Mouse (Mus musculus) kidney, embryonic 16.5 days (tissue): Measurements from ENCODE around the gene Adamts3. TPM values are rescaled to one million over a fixed set of nuclear protein-coding genes. Genes with fewer than 3 reads are reported as not detected.

Source experiments
- ATAC-seq: fragments of 200-750 bp; cut with Nextera tagmentation; 2 replicates; pipeline ENCODE4 v1.8.0; 2017; ENCODE audit warnings: moderate TSS enrichment; ENCODE audit not compliant: low FRiP score, low TSS enrichment
- H3K27ac ChIP-seq: fragments of 300-500 bp; sonication (generic); 2 replicates; pipeline ENCODE4 v1.5.1; 2014; ENCODE audit warnings: low read length
- H3K27me3 ChIP-seq: fragments of 300-500 bp; sonication (generic); 2 replicates; pipeline ENCODE4 v1.6.1; 2014; ENCODE audit warnings: low read length, control low read depth, mixed read lengths; ENCODE audit not compliant: insufficient read depth
- H3K36me3 ChIP-seq: fragments of 300-500 bp; sonication (generic); 2 replicates; pipeline ENCODE4 v1.6.1; 2014; ENCODE audit warnings: low read length, control low read depth, mixed read lengths; ENCODE audit not compliant: insufficient read depth
- H3K4me1 ChIP-seq: fragments of 300-500 bp; sonication (generic); 2 replicates; pipeline ENCODE4 v1.6.1; 2014; ENCODE audit warnings: low read length, control low read depth, mixed read lengths; ENCODE audit not compliant: insufficient read depth
- H3K4me2 ChIP-seq: fragments of 300-500 bp; sonication (generic); replicated peaks from 2 replicates; pipeline ENCODE4 v1.6.1; 2014; ENCODE audit warnings: low read depth, low read length
- H3K4me3 ChIP-seq: fragments of 300-500 bp; sonication (generic); 2 replicates; pipeline ENCODE4 v1.5.1; 2014; ENCODE audit warnings: mild to moderate bottlenecking, low read length
- H3K9ac ChIP-seq: fragments of 300-500 bp; sonication (generic); replicated peaks from 2 replicates; pipeline ENCODE4 v1.6.1; 2014; ENCODE audit warnings: low read length
- H3K9me3 ChIP-seq: fragments of 300-500 bp; sonication (generic); 2 replicates; pipeline ENCODE4 v1.6.1; 2016; ENCODE audit warnings: low read length, control low read depth
- WGBS: fragments of 180-500 bp; shearing (Covaris S2); extraction: QIAGEN DNeasy Blood & Tissue Kit; methylation state at CpG from one replicate; pipeline ENCODE4 v1.1.7; 2014; 5-methylcytosine and 5-hydroxymethylcytosine counted together
- polyA plus RNA-seq: library from polyadenylated mRNA; unstranded; fragments of >200 nt; fragmentation: Nextera tagmentation; extraction: Ambion mirVana; gene quantifications from 2 replicates; pipeline ENCODE4 v1.2.1, GENCODE M21; 2015

Gene Adamts3
- polyA plus RNA-seq, 1 experiment from 2014 or later = 1.7 TPM

DNA sequence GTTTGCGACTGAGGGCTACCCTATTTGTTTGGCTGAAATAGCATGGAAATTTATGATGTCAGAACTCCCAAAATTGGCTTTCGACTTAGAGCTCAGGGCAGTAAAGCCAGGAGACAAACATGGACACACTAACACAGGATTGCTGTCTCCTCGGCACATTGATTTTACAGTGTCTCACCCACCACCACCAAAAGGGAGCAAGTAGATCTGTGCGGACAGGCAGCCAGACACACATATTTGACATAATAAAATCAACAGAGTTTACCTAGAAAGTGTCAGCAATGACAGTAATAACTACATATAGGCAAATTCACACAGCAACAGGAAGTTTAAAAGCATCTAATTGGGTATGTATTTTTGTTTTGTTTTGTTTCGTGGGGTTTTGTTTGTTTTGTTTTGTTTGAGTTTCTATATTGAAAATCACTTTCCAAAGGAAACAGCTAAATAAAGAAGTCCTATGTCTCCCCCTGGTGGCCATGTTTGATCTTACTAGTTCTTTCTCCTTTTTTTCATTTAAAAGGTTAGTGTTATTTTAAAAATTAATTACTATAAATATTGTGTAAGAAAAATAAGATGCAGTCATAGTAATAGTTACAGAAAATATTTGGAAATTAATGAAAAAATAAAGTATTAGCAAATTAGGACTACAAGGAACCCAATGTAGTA is 203.1 kb downstream of the Adamts3 start:
- Histone ChIP-seq H3K27ac (no peak overlapping the region), H3K4me1 (no peaks in the 10 kb centered on the region), H3K27me3 (no peaks in the 10 kb centered on the region), H3K9me3 (no peaks in the 10 kb centered on the region), H3K4me2 (no peak overlapping the region), H3K9ac (no peak overlapping the region), H3K4me3 (no peak overlapping the region), H3K36me3 (no peaks in the 10 kb centered on the region)
- no peak for ATAC-seq
- WGBS = 42% methylated on average over 5 of the region's 5 CpGs

DNA sequence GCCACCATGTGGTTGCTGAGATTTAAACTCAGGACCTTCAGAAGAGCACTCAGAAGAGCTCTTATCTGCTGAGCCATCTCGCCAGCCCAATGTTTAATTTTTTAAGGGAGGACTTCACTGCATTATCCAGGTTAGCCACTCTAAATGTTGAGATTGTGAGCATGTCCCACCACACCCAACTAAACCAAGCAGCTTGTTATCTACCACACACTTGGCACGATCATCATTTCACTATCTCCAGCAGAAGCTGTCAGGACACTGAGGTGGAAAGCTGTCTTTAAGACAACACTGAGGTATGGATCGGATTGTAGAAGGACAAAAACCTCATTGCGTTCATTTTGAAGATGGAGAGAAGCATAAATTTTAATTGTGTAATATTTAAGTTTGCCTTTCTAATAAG is 205.0 kb downstream of the Adamts3 start:
- Histone ChIP-seq H3K4me2 (no peak overlapping the region), H3K27ac (no peak overlapping the region), H3K4me3 (no peak overlapping the region), H3K27me3 (no peaks in the 10 kb centered on the region), H3K9ac (no peak overlapping the region), H3K4me1 (no peaks in the 10 kb centered on the region), H3K9me3 (no peaks in the 10 kb centered on the region), H3K36me3 (no peaks in the 10 kb centered on the region)
- no peak for ATAC-seq
- WGBS = 87% methylated on average over 4 of the region's 4 CpGs

DNA sequence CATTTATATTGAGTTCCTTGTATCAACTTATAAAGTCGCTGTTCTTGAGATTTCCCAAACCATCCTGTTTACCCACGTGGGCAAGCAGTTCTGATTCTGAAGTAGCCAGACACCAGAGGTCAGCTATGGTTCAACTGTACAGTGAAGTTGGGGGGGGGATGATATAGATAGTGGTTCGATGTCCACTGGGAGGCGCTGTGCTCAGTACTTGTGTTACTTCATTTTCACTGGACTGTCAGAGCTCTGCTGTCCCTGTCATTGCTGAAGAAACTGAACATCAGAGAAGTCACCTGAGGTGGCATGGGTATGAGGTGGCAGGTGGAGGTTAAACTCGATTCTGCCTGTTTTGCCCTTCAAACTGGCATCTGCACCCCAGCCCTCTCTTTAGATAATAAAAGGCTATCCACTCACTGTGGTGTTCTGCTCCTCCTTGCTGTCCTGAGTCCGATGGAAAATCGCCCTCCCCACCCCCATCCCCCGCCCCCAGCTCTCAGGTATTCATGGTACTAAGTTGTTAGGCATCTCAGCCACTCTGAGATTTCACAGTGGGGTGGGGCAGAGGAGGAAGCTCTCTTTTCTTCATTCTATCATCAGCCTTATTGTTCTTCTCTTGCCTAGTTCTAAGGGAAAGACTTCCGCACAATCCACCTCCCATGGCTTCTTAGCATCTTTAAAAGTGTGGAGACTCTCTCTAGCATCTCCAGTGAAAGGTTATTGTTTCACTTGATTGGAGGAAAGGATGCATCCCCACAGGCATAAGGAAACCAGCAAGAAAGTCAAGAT is 208.9 kb downstream of the Adamts3 start:
- no peaks in the 10 kb centered on the region for H3K36me3 ChIP-seq
- H3K9me3 ChIP-seq = no peaks in the 10 kb centered on the region
- ATAC-seq = no peak
- H3K27ac ChIP-seq = no peak overlapping the region
- H3K9ac ChIP-seq = no peak overlapping the region
- WGBS = 81% methylated on average over 9 of the region's 9 CpGs
- no peaks in the 10 kb centered on the region for H3K4me1 ChIP-seq
- no peak overlapping the region for H3K4me2 ChIP-seq
- no peak overlapping the region for H3K4me3 ChIP-seq
- no peaks in the 10 kb centered on the region for H3K27me3 ChIP-seq

DNA sequence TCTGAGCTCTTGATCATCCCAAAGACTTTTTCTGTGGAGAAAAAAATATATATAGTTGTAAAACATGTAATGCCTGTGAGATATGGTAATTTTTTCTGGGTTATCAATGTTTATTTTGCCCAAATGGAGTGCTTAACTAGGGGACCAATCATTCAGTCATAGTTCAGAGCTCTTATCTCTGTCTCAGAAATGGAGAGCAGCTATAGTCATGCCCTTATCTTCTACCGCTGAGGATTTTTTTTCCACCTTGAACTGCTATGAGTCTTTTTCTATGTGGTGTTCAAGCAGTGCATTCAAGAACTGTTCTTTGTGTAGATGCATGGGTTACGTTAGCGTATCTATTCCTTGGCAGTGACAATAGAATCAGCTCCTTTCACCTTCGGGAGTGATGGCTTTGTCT is 210.2 kb downstream of the Adamts3 start:
- no peak overlapping the region for H3K27ac ChIP-seq
- no peak for ATAC-seq
- H3K4me2 ChIP-seq = no peak overlapping the region
- no peak overlapping the region for H3K4me3 ChIP-seq
- H3K9me3 ChIP-seq = no peaks in the 10 kb centered on the region
- H3K9ac ChIP-seq = no peak overlapping the region
- WGBS = 92% methylated on average over 4 of the region's 4 CpGs
- no peaks in the 10 kb centered on the region for H3K27me3 ChIP-seq
- H3K4me1 ChIP-seq = no peaks in the 10 kb centered on the region
- H3K36me3 ChIP-seq = no peaks in the 10 kb centered on the region

DNA sequence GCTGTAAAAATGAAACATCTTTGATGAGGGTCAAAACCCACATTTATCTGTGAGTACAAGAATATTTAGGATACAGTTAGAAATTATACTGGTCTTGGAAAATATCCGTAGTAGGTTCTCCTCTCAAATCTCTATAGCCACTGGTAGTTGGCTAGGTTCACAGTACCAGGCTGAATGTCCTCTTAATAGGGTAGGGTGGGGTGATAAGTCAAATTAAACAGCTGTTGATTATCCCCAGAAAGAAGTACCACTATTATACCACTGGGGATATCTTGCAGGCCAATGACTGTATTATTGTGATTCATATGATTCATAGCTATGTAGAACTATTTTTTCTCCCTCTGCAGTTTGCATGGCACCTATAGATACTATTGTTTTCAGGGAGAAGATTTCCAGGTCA is 228.8 kb downstream of the Adamts3 start:
- WGBS = 76% methylated on average over 1 of the region's 1 CpGs
- H3K27ac ChIP-seq = no peak overlapping the region
- ATAC-seq = no peak

DNA sequence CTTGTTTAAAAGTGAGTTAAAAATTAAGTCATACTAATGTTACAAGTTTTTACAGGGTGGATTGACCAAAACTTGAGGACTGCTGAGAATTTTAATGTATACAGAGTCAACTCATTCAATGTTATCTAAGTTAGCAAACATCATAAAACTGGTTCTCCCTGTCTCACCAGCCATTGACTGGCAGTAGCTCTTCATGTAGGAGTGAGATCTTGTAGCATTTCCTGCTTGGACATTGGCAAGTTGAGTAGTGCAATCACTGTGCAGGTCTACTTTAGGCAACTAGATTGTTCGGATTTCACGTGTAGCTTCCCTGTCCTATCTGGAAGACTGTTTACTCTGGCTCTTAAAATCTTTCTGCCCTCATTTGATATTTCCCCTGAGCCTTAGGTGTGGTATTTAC is 229.3 kb downstream of the Adamts3 start:
- Histone ChIP-seq H3K4me1 (no peaks in the 10 kb centered on the region), H3K27me3 (no peaks in the 10 kb centered on the region), H3K9ac (no peak overlapping the region), H3K27ac (no peak overlapping the region), H3K9me3 (no peaks in the 10 kb centered on the region), H3K36me3 (no peaks in the 10 kb centered on the region), H3K4me3 (no peak overlapping the region), H3K4me2 (no peak overlapping the region)
- no peak for ATAC-seq
- WGBS = 81% methylated on average over 2 of the region's 2 CpGs

More for the DNA sequence above, 228.8 kb downstream of the Adamts3 start:
- Histone ChIP-seq H3K4me3 (no peak overlapping the region), H3K36me3 (no peaks in the 10 kb centered on the region), H3K9me3 (no peaks in the 10 kb centered on the region), H3K27me3 (no peaks in the 10 kb centered on the region), H3K4me1 (no peaks in the 10 kb centered on the region), H3K9ac (no peak overlapping the region), H3K4me2 (no peak overlapping the region)

DNA sequence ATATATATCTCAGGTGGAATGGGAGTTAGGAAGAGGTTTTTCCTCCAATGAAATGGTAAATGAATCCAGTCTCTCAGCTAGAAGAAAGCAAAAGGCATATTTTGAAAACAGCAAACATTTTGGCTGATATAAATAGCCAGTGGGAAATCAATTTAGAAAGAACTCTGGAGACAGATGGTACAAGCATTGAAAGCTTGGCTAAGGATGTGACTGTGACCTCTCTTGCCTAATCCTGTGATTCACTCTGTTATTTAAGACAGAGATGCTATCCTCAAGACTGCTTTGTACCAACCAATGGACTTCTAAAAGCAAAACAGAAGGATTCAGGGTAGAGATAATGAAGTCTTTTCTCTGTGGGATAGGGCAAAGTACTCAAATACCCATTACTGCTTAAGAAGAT is 236.2 kb downstream of the Adamts3 start:
- no peak for ATAC-seq
- Histone ChIP-seq H3K4me2 (no peak overlapping the region), H3K9ac (no peak overlapping the region), H3K9me3 (no peaks in the 10 kb centered on the region), H3K4me1 (no peaks in the 10 kb centered on the region), H3K27ac (no peak overlapping the region), H3K4me3 (no peak overlapping the region), H3K36me3 (no peaks in the 10 kb centered on the region), H3K27me3 (no peaks in the 10 kb centered on the region)

DNA sequence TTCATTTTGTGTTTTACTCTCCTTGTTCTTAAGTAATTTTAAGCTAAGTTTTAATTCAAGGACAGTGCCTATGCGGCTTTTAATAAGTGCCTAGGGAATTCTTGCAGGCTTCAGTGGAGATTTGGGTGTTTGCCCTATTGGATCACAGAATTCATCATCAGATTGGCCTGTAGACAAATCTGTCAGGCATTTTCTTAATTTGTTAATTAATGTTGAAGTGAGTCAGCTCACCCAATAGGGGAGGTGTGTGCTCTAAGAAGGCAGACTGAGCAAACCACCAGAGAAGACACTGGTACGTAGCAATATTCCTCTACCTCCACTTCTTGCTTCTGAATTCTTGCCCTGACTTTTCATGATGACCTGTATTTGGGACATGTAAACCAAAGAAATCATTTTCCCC is 247.7 kb downstream of the Adamts3 start:
- no peak overlapping the region for H3K9ac ChIP-seq
- no peaks in the 10 kb centered on the region for H3K27me3 ChIP-seq
- H3K4me2 ChIP-seq = no peak overlapping the region
- H3K4me3 ChIP-seq = no peak overlapping the region
- H3K9me3 ChIP-seq = no peaks in the 10 kb centered on the region
- no peaks in the 10 kb centered on the region for H3K36me3 ChIP-seq
- ATAC-seq = no peak
- H3K4me1 ChIP-seq = no peaks in the 10 kb centered on the region
- WGBS = 88% methylated on average over 2 of the region's 2 CpGs
- H3K27ac ChIP-seq = no peak overlapping the region

DNA sequence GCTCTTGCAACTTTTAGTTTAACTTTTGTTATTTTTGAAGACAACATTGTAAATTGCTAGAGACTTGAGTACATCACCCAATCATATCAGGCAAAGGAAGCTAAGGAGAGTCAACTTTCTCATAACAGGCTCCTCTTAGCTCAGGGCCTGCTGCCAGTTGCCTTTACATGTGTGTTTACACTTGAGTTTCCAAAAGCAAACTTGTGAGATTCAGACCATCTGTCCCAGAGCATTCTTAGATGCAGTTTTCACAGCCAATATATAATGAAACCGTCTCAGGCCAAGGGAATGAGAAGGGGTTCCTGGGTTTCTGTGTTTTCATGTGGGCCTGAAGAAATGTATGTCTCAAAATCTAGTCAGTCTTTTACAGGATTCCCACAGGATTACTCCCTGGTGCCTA is 251.5 kb downstream of the Adamts3 start:
- Histone ChIP-seq H3K4me1 (no peaks in the 10 kb centered on the region), H3K4me2 (no peak overlapping the region), H3K4me3 (no peak overlapping the region), H3K9ac (no peak overlapping the region), H3K27ac (no peak overlapping the region), H3K27me3 (no peaks in the 10 kb centered on the region), H3K36me3 (no peaks in the 10 kb centered on the region), H3K9me3 (no peaks in the 10 kb centered on the region)
- no peak for ATAC-seq
- 67% methylated on average over 1 of the region's 1 CpGs for WGBS
